Mouse (Mus musculus) midbrain, embryonic 11.5 days (tissue): Measurements from ENCODE around the gene Senp3. TPM values are rescaled to one million over a fixed set of nuclear protein-coding genes. Genes with fewer than 3 reads are reported as not detected.

ENCODE experiments used
- ATAC-seq: fragments of 200-750 bp; cut with Nextera tagmentation; 2 replicates; pipeline ENCODE4 v1.8.0; 2017; ENCODE audit warnings: moderate TSS enrichment, moderate library complexity; ENCODE audit not compliant: low FRiP score
- DNase-seq: peaks from one replicate; pipeline ENCODE4 v3.0.0; 2015; ENCODE audit warnings: low spot score; ENCODE audit errors: missing footprints
- H3K27ac ChIP-seq: fragments of 300-500 bp; sonication (generic); 2 replicates; pipeline ENCODE4 v1.5.1; 2014; ENCODE audit warnings: low read depth, low read length
- H3K27me3 ChIP-seq: fragments of 300-500 bp; sonication (generic); 2 replicates; pipeline ENCODE4 v1.6.1; 2014; ENCODE audit warnings: mild to moderate bottlenecking, low read length, moderate library complexity, mixed read lengths; ENCODE audit not compliant: control insufficient read depth, insufficient read depth
- H3K36me3 ChIP-seq: fragments of 300-500 bp; sonication (generic); 2 replicates; pipeline ENCODE4 v1.6.1; 2014; ENCODE audit warnings: mild to moderate bottlenecking, low read length, moderate library complexity, mixed read lengths; ENCODE audit not compliant: control insufficient read depth, insufficient read depth
- H3K4me1 ChIP-seq: fragments of 300-500 bp; sonication (generic); 2 replicates; pipeline ENCODE4 v1.6.1; 2014; ENCODE audit warnings: low read length; ENCODE audit not compliant: control insufficient read depth, insufficient read depth
- H3K4me2 ChIP-seq: fragments of 300-500 bp; sonication (generic); 2 replicates; pipeline ENCODE4 v1.6.1; 2014; ENCODE audit warnings: mild to moderate bottlenecking, moderate library complexity
- H3K4me3 ChIP-seq: fragments of 300-500 bp; sonication (generic); 2 replicates; pipeline ENCODE4 v1.5.1; 2014; ENCODE audit warnings: low read depth, low read length
- H3K9ac ChIP-seq: fragments of 300-500 bp; sonication (generic); 2 replicates; pipeline ENCODE4 v1.6.1; 2014; ENCODE audit warnings: low read length
- H3K9me3 ChIP-seq: fragments of 300-500 bp; sonication (generic); 2 replicates; pipeline ENCODE4 v1.6.1; 2016; ENCODE audit warnings: low read length; ENCODE audit not compliant: control insufficient read depth
- WGBS: fragments of 180-500 bp; shearing (Covaris S2); extraction: QIAGEN DNeasy Blood & Tissue Kit; methylation state at CpG from one replicate; pipeline ENCODE4 v1.1.7; 2014; 5-methylcytosine and 5-hydroxymethylcytosine counted together
- polyA plus RNA-seq: library from polyadenylated mRNA; unstranded; fragments of >200 nt; fragmentation: Nextera tagmentation; extraction: Ambion mirVana; gene quantifications from 2 replicates; pipeline ENCODE4 v1.2.1, GENCODE M21; 2014

Senp3 gene
- polyA plus RNA-seq, 1 experiment from 2014 or later = 90.8 TPM

DNA sequence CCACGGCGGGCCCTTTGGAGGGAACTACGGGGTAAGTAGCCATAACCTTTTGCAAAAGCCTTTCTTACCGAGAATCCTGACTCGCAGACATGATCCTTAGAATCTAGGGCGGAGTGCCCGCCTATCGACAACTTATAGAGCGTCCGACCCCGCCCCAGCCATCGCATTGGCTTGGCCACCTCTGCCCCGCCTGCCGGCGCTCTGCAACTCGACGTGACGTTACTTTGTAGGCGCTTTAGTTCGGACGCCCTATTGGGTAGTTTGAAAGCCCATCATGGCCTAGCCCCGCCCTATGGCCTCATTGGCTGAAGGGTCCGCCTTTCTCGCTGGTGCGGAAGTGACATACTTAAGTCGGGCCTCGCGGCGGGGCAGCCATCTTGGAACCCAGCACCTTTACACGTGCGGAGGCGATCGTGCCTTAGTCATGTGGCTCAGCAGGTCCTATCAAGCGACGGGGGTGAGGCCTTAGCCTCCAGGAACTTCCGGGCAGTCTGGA, 9.6 kb downstream of the Senp3 start, which contains the start of gene Eif4a1:
Gene Eif4a1 (minus strand): TSS at position 213 of the 496 bp plus-strand sequence.
- H3K36me3 ChIP-seq = peaks cover 37% of the 10 kb centered on the region
- under 1% methylated on average over 36 of the region's 36 CpGs for WGBS

GRCm38 (mm10) chr11:69671726-69672124, 10.2 kb downstream of the Senp3 start:
- DNase-seq (no peak), ATAC-seq (peak; percentile 36)
- Histone ChIP-seq H3K4me2 (peak overlapping the region; percentile 94), H3K9me3 (no peaks in the 10 kb centered on the region), H3K36me3 (peaks cover 34% of the 10 kb centered on the region), H3K27ac (peak overlapping the region; percentile 91), H3K27me3 (no peaks in the 10 kb centered on the region), H3K4me1 (peaks cover 21% of the 10 kb centered on the region), H3K4me3 (peak overlapping the region; percentile 100), H3K9ac (peak overlapping the region; percentile 100)
- under 1% methylated on average over 43 of the region's 43 CpGs for WGBS

More for the DNA sequence above, 9.6 kb downstream of the Senp3 start, which contains the start of gene Eif4a1:
- Histone ChIP-seq H3K4me3 (peak within 1 kb of the TSS; percentile 100), H3K9ac (peak within 1 kb of the TSS; percentile 100), H3K27ac (peak within 1 kb of the TSS; percentile 91), H3K27me3 (no peaks in the 10 kb centered on the region), H3K9me3 (no peaks in the 10 kb centered on the region), H3K4me1 (peaks cover 21% of the 10 kb centered on the region), H3K4me2 (peak within 1 kb of the TSS; percentile 94)
- peak; percentile 99 for DNase-seq
- ATAC-seq = peak; percentile 98

- Histone ChIP-seq H3K27me3 (no peaks in the 10 kb centered on the region), H3K9me3 (no peaks in the 10 kb centered on the region), H3K4me1 (peaks cover 21% of the 10 kb centered on the region), H3K36me3 (peaks cover 30% of the 10 kb centered on the region), H3K9ac (peak overlapping the region; percentile 100), H3K4me2 (peak overlapping the region; percentile 94), H3K4me3 (peak overlapping the region; percentile 100), H3K27ac (peak overlapping the region; percentile 91)
- peak; percentile 66 for ATAC-seq
- DNase-seq = peak; percentile 99
- 2% methylated on average over 53 of the region's 61 CpGs for WGBS
These were observed 10.8 kb downstream of the Senp3 start for GRCm38 (mm10) chr11:69670786-69671725.

DNA sequence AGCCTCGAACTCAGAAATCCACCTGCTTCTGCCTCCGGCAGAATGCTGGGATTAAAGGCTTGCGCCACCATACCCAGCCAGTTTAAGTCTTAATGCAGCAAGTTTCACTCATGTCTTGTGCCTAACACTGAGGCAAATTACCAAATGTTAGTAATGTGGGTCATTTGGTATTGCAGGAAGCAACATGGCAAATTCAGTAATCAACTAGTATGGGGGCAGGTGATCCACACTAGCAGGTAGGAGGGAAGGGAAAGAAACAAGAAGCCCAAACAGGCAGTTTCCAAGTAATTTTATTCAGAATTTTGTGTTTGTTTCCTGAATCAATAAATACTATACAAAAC, 15.2 kb downstream of the Senp3 start:
- no peak overlapping the region for H3K27ac ChIP-seq
- H3K4me1 ChIP-seq = peaks cover 20% of the 10 kb centered on the region
- H3K9ac ChIP-seq = no peak overlapping the region
- H3K36me3 ChIP-seq = peaks cover 46% of the 10 kb centered on the region
- H3K4me3 ChIP-seq = no peak overlapping the region
- no peaks in the 10 kb centered on the region for H3K27me3 ChIP-seq
- no peaks in the 10 kb centered on the region for H3K9me3 ChIP-seq
- ATAC-seq (no peak), DNase-seq (peak; percentile 79)
- WGBS = 81% methylated on average over 3 of the region's 3 CpGs
- H3K4me2 ChIP-seq = no peak overlapping the region

DNA sequence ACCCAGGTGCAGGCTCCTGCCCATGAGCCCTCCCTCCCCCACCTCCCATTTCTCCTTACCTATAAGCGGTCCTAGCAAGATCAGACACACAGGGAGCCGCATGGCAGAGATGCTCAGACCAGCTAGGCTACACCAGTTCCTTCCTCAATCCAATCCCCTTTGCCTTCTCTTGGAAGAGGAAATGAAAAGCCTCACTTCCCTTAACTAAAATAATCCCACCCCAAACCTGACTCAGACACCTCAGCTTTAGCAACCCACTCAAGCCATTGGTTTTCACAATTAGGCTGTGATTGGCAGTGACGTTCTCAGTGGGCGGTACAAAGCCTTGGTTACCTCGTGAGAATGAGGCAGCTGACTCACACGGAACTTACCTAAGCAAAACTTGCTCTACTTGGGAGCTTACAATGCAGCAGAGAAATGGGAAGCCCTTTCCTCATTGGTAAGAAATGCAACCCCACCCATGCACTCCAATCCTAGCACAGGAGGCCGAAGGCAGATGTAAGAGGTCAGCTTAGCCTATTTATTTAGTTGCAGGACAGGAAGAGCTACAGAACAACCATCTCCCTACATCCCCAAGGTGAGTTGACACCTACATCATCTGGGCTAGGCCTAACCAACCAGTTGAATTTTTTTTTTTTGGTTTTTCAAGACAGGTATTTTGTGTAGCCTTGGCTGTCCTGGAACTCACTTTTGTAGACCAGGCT, 15.8 kb downstream of the Senp3 start, which contains the start of gene Cd68:
Gene Cd68 (minus strand): TSS at position 193 of the 704 bp plus-strand sequence.
- Histone ChIP-seq H3K4me2 (no peak within 1 kb of the TSS), H3K4me1 (peaks cover 25% of the 10 kb centered on the region), H3K27me3 (no peaks in the 10 kb centered on the region), H3K36me3 (peaks cover 46% of the 10 kb centered on the region), H3K9ac (no peak within 1 kb of the TSS), H3K4me3 (no peak within 1 kb of the TSS), H3K27ac (no peak within 1 kb of the TSS; the same call in 1 of the 2 replicates), H3K9me3 (no peaks in the 10 kb centered on the region)
- 35% methylated on average over 7 of the region's 7 CpGs for WGBS
- ATAC-seq (no peak), DNase-seq (peak; percentile 90)

GRCm38 (mm10) chr11:69665457-69665960, 16.4 kb downstream of the Senp3 start:
- H3K36me3 ChIP-seq = peaks cover 42% of the 10 kb centered on the region
- H3K27me3 ChIP-seq = no peaks in the 10 kb centered on the region
- DNase-seq (peak; percentile 83), ATAC-seq (no peak)
- no peak overlapping the region; the same call in 1 of the 2 replicates for H3K27ac ChIP-seq
- H3K9me3 ChIP-seq = no peaks in the 10 kb centered on the region
- H3K4me1 ChIP-seq = peaks cover 23% of the 10 kb centered on the region
- H3K4me2 ChIP-seq = no peak overlapping the region
- WGBS = 81% methylated on average over 9 of the region's 9 CpGs
- no peak overlapping the region for H3K9ac ChIP-seq
- no peak overlapping the region for H3K4me3 ChIP-seq

DNA sequence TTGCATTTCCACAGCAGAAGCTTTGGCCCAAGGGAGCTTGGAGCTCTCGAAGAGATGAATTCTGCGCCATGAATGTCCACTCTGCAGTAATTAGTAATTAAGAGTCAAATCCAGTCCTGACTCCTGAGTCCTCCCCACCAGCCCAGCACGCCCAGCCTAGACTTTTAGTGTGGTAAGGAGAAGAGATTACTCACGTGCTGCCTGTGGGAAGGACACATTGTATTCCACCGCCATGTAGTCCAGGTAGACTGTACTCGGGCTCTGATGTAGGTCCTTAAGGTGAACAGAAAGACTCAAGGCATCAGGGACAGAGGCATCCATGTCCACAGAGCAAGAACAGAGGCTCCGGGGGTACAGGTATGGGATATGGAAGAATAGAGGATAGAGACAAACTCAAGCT, 17.0 kb downstream of the Senp3 start:
- no peaks in the 10 kb centered on the region for H3K9me3 ChIP-seq
- 92% methylated on average over 7 of the region's 7 CpGs for WGBS
- DNase-seq (no peak), ATAC-seq (no peak)
- peaks cover 16% of the 10 kb centered on the region for H3K4me1 ChIP-seq
- H3K4me3 ChIP-seq = no peak overlapping the region
- H3K36me3 ChIP-seq = peaks cover 41% of the 10 kb centered on the region
- no peaks in the 10 kb centered on the region for H3K27me3 ChIP-seq
- no peak overlapping the region for H3K4me2 ChIP-seq
- no peak overlapping the region for H3K27ac ChIP-seq
- no peak overlapping the region for H3K9ac ChIP-seq

- H3K36me3 ChIP-seq = peaks cover 34% of the 10 kb centered on the region
- WGBS = 87% methylated on average over 6 of the region's 6 CpGs
These were observed 18.1 kb downstream of the Senp3 start for GRCm38 (mm10) chr11:69663795-69664194.

More at GRCm38 (mm10) chr11:69663795-69664194, 18.1 kb downstream of the Senp3 start:
- ATAC-seq (no peak), DNase-seq (no peak)
- H3K4me3 ChIP-seq = no peak overlapping the region
- H3K4me1 ChIP-seq = peaks cover 9% of the 10 kb centered on the region
- no peak overlapping the region for H3K27ac ChIP-seq
- no peak overlapping the region for H3K4me2 ChIP-seq
- H3K27me3 ChIP-seq = no peaks in the 10 kb centered on the region
- H3K9me3 ChIP-seq = no peaks in the 10 kb centered on the region
- no peak overlapping the region for H3K9ac ChIP-seq
